Mouse (Mus musculus) left cerebral cortex, postnatal 14 days (tissue): ENCODE measurements at regions not wholly inside any gene's neighbourhood (a gene's known extent, or its start where the extent isn't known, plus 50 kb on each side); places are given as distances from the start of the nearest gene placed in this dataset.

Experiments
- DNase-seq, 2 experiments: peaks; one replicate each; pipeline ENCODE4 v3.0.0; 2021 to 2022; ENCODE audit warnings: low spot score in 2 of 2, mixed read lengths in 1 of 2
- intact Hi-C: fragments of 180-260 bp; cut with DNase I; formaldehyde crosslinking; loops from one replicate; pipeline ENCODE4 v1.15.1; 2025

GRCm38 (mm10) chrX:150709416-150709815, 52.0 kb upstream of the Tro start:
- intact Hi-C loops: no loop called here
- peak in 1 of 2 experiments; percentile 8 for DNase-seq
